Mouse (Mus musculus) inflammation-experienced regulatory T-cells (primary cell): Measurements from ENCODE around the gene Psg18. TPM values are rescaled to one million over a fixed set of nuclear protein-coding genes. Genes with fewer than 3 reads are reported as not detected.

Experiments
- polyA plus RNA-seq, 2 experiments: library from polyadenylated mRNA; unstranded; fragments of 100-300 nt; shearing (Covaris generic); gene quantifications; one replicate each; pipeline ENCODE4 v1.2.1; 2017

Gene Psg18
- polyA plus RNA-seq: under 1 TPM in 1 of 2 experiments, not detected in 1; 0.37 TPM

DNA sequence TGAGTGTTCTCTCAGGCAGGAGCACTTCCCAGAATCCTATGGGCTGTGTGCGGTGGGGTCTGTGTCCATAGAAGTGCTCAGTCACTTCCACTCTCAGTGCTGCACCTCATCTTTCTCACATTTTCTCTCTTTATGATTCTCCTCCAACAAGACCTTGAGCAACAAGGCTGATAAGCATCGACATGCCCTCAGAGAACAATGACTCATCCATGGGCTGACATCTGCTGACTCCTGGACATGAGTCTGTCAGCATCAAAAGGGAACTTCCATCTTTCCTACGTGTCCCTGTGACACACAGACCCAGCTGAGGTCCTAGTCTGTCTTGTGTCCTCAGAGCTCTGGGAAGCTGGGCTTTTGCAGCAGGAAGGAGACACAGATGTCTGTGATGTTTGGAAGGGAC, at the start of gene Psg18:
Gene Psg18 (minus strand): TSS at position 101 of the 400 bp plus-strand sequence.

Other genes with a start within 250 kb of the Psg18 start
- gene Igfl3, start 178.5 kb downstream of the Psg18 start, polyA plus RNA-seq: not detected
- not detected for gene Mill1, start 109.7 kb downstream of the Psg18 start, polyA plus RNA-seq
- gene Psg28, start 77.0 kb upstream of the Psg18 start, polyA plus RNA-seq: under 1 TPM in 1 of 2 experiments, not detected in 1; 0.49 TPM
- gene Psg26, start 129.2 kb upstream of the Psg18 start, polyA plus RNA-seq: not detected
- under 1 TPM; 0.05 to 0.39 TPM for gene Psg25, start 177.3 kb upstream of the Psg18 start, polyA plus RNA-seq
- not detected for gene Psg27, start 212.3 kb upstream of the Psg18 start, polyA plus RNA-seq